Comparison of ENCODE assay signal across 5 mouse cellular contexts in genomic region chr1:162781035-162781434, GRCm38 (mm10). TPM values are rescaled to one million over a fixed set of nuclear protein-coding genes. Genes with fewer than 3 reads are reported as not detected.
"Had no signal": no experiment of that assay in that cellular context is flagged by ENCODE, and none has a peak within 500 bp of the region (broad histone marks: within the 10 kb centered on the region; RNA-seq: fewer than 3 reads in every experiment).

No protein-coding gene starts in this region.

RNA-seq across cellular contexts. Expression of gene Fmo4, which starts 32.7 kb away (rescaled TPM):
- total RNA-seq: layer of hippocampus, adult 18-20 months; left cerebral cortex, postnatal 10 days; left cerebral cortex, postnatal 4 days; megakaryocyte, adult 5-6 weeks had no signal
- polyA plus RNA-seq: myocyte had no signal
